Mouse (Mus musculus): Measurements from ENCODE around the gene Taf13. TPM values are rescaled to one million over a fixed set of nuclear protein-coding genes. Genes with fewer than 3 reads are reported as not detected.

The Taf13 gene
- polyA plus RNA-seq, 1 experiment = 12.3 TPM

- Histone ChIP-seq H3K79me3 (ENCODE audit: low read depth) (no peaks in the 10 kb centered on the region), H3K36me3 (ENCODE audit: control insufficient read depth, insufficient read depth) (peaks cover 19% of the 10 kb centered on the region), H3K79me2 (ENCODE audit: control insufficient read depth, insufficient read depth) (no peaks in the 10 kb centered on the region), H3K4me3 (ENCODE audit: insufficient read depth, poor library complexity, severe bottlenecking) (peak overlapping the region; percentile 68), H3ac (ENCODE audit: control insufficient read depth, insufficient read length, low read depth) (peak overlapping the region; percentile 93), H3K27me3 (ENCODE audit: control insufficient read depth, insufficient read depth, insufficient read length) (no peaks in the 10 kb centered on the region)
- TF ChIP-seq CTCF (IDR thresholded peaks at IDR 0.05; ENCODE audit: control insufficient read depth, insufficient read depth, insufficient read length) (peak; percentile 24), MAX (IDR thresholded peaks at IDR 0.05) (no peak), FOSL1 (IDR thresholded peaks at IDR 0.05; ENCODE audit: insufficient read depth, low read length, poor library complexity, severe bottlenecking) (no peak)
Measured at GRCm38 (mm10) chr3:108554587-108555312, 16.7 kb upstream of the Taf13 start.

- Histone ChIP-seq H3K4me3 (ENCODE audit: insufficient read depth, poor library complexity, severe bottlenecking) (no peak overlapping the region), H3K27me3 (ENCODE audit: control insufficient read depth, insufficient read depth, insufficient read length) (no peaks in the 10 kb centered on the region), H3K79me3 (ENCODE audit: low read depth) (peaks cover 12% of the 10 kb centered on the region), H3ac (ENCODE audit: control insufficient read depth, insufficient read length, low read depth) (no peak overlapping the region), H3K79me2 (ENCODE audit: control insufficient read depth, insufficient read depth) (peaks cover 20% of the 10 kb centered on the region), H3K36me3 (ENCODE audit: control insufficient read depth, insufficient read depth) (peaks cover 24% of the 10 kb centered on the region)
- no peak for TF ChIP-seq USF1 (IDR thresholded peaks at IDR 0.05; ENCODE audit: low read depth)
- no peak for TF ChIP-seq MAX (IDR thresholded peaks at IDR 0.05)
- no peak for TF ChIP-seq CEBPB (IDR thresholded peaks at IDR 0.05; ENCODE audit: low read depth)
- no peak for TF ChIP-seq MYOD1 (IDR thresholded peaks at IDR 0.05; ENCODE audit: control insufficient read depth, insufficient read length, low read depth)
- TF ChIP-seq FOSL1 (IDR thresholded peaks at IDR 0.05; ENCODE audit: insufficient read depth, low read length, poor library complexity, severe bottlenecking) = no peak
- TF ChIP-seq CTCF (IDR thresholded peaks at IDR 0.05; ENCODE audit: control insufficient read depth, insufficient read depth, insufficient read length) = no peak
- TF ChIP-seq MYOG (IDR thresholded peaks at IDR 0.05; ENCODE audit: control insufficient read depth, extremely low read depth, insufficient read length) = no peak
Measured at GRCm38 (mm10) chr3:108557888-108558287, 13.6 kb upstream of the Taf13 start.

GRCm38 (mm10) chr3:108562133-108562730 is 9.3 kb upstream of the Taf13 start, which contains the start of gene Tmem167b:
TSS of gene Tmem167b (minus strand) at chr3:108562466.
- peak within 1 kb of the TSS; percentile 82 for H3ac ChIP-seq (ENCODE audit: control insufficient read depth, insufficient read length, low read depth)
- peak within 1 kb of the TSS; percentile 75 for H3K4me3 ChIP-seq (ENCODE audit: insufficient read depth, poor library complexity, severe bottlenecking)
- peaks cover 12% of the 10 kb centered on the region for H3K79me3 ChIP-seq (ENCODE audit: low read depth)
- H3K79me2 ChIP-seq (ENCODE audit: control insufficient read depth, insufficient read depth) = peaks cover 20% of the 10 kb centered on the region
- peaks cover 20% of the 10 kb centered on the region for H3K36me3 ChIP-seq (ENCODE audit: control insufficient read depth, insufficient read depth)
- no peaks in the 10 kb centered on the region for H3K27me3 ChIP-seq (ENCODE audit: control insufficient read depth, insufficient read depth, insufficient read length)
- TF ChIP-seq CTCF (IDR thresholded peaks at IDR 0.05; ENCODE audit: control insufficient read depth, insufficient read depth, insufficient read length) (no peak), FOSL1 (IDR thresholded peaks at IDR 0.05; ENCODE audit: insufficient read depth, low read length, poor library complexity, severe bottlenecking) (no peak), USF1 (IDR thresholded peaks at IDR 0.05; ENCODE audit: low read depth) (no peak), MYOD1 (IDR thresholded peaks at IDR 0.05; ENCODE audit: control insufficient read depth, insufficient read length, low read depth) (no peak), MYOG (IDR thresholded peaks at IDR 0.05; ENCODE audit: control insufficient read depth, extremely low read depth, insufficient read length) (no peak), MAX (IDR thresholded peaks at IDR 0.05) (peak; percentile 87), CEBPB (IDR thresholded peaks at IDR 0.05; ENCODE audit: low read depth) (no peak)

- H3ac ChIP-seq (ENCODE audit: control insufficient read depth, insufficient read length, low read depth) = peak overlapping the region; percentile 51
- peaks cover 16% of the 10 kb centered on the region for H3K36me3 ChIP-seq (ENCODE audit: control insufficient read depth, insufficient read depth)
- TF ChIP-seq CTCF (IDR thresholded peaks at IDR 0.05; ENCODE audit: control insufficient read depth, insufficient read depth, insufficient read length) (peak; percentile 18), MAX (IDR thresholded peaks at IDR 0.05) (no peak), CEBPB (IDR thresholded peaks at IDR 0.05; ENCODE audit: low read depth) (no peak), MYOD1 (IDR thresholded peaks at IDR 0.05; ENCODE audit: control insufficient read depth, insufficient read length, low read depth) (no peak)
- peaks cover under 1% of the 10 kb centered on the region for H3K27me3 ChIP-seq (ENCODE audit: control insufficient read depth, insufficient read depth, insufficient read length)
- H3K79me2 ChIP-seq (ENCODE audit: control insufficient read depth, insufficient read depth) = peaks cover 20% of the 10 kb centered on the region
- peaks cover 12% of the 10 kb centered on the region for H3K79me3 ChIP-seq (ENCODE audit: low read depth)
- peak overlapping the region; percentile 75 for H3K4me3 ChIP-seq (ENCODE audit: insufficient read depth, poor library complexity, severe bottlenecking)
Measured at GRCm38 (mm10) chr3:108562777-108563271, 8.7 kb upstream of the Taf13 start.

GRCm38 (mm10) chr3:108563309-108563708 is 8.2 kb upstream of the Taf13 start:
- Histone ChIP-seq H3K4me3 (ENCODE audit: insufficient read depth, poor library complexity, severe bottlenecking) (peak overlapping the region; percentile 75), H3ac (ENCODE audit: control insufficient read depth, insufficient read length, low read depth) (no peak overlapping the region), H3K36me3 (ENCODE audit: control insufficient read depth, insufficient read depth) (peaks cover 13% of the 10 kb centered on the region), H3K79me3 (ENCODE audit: low read depth) (peaks cover 12% of the 10 kb centered on the region), H3K79me2 (ENCODE audit: control insufficient read depth, insufficient read depth) (peaks cover 20% of the 10 kb centered on the region), H3K27me3 (ENCODE audit: control insufficient read depth, insufficient read depth, insufficient read length) (peaks cover 4% of the 10 kb centered on the region)
- TF ChIP-seq MAX (IDR thresholded peaks at IDR 0.05) (no peak), CTCF (IDR thresholded peaks at IDR 0.05; ENCODE audit: control insufficient read depth, insufficient read depth, insufficient read length) (peak; percentile 30), MYOD1 (IDR thresholded peaks at IDR 0.05; ENCODE audit: control insufficient read depth, insufficient read length, low read depth) (no peak), FOSL1 (IDR thresholded peaks at IDR 0.05; ENCODE audit: insufficient read depth, low read length, poor library complexity, severe bottlenecking) (no peak)

Measured in C2C12 (cell line).